Mouse (Mus musculus) stomach, embryonic 16.5 days (tissue): ENCODE measurements around the gene Haus3. TPM values are rescaled to one million over a fixed set of nuclear protein-coding genes. Genes with fewer than 3 reads are reported as not detected.

Experiments
- ATAC-seq: fragments of 200-750 bp; cut with Nextera tagmentation; 2 replicates; pipeline ENCODE4 v1.8.0; 2017; ENCODE audit warnings: moderate number of reproducible peaks, moderate TSS enrichment; ENCODE audit not compliant: insufficient read depth, low FRiP score
- H3K27ac ChIP-seq: fragments of 300-500 bp; sonication (generic); 2 replicates; pipeline ENCODE4 v1.5.1; 2014; ENCODE audit warnings: low read length
- H3K27me3 ChIP-seq: fragments of 300-500 bp; sonication (generic); 2 replicates; pipeline ENCODE4 v1.6.1; 2014; ENCODE audit warnings: low read length, control low read depth, mixed read lengths; ENCODE audit not compliant: control insufficient read depth, insufficient read depth
- H3K36me3 ChIP-seq: fragments of 300-500 bp; sonication (generic); 2 replicates; pipeline ENCODE4 v1.6.1; 2014; ENCODE audit warnings: low read length; ENCODE audit not compliant: control insufficient read depth, insufficient read depth
- H3K4me1 ChIP-seq: fragments of 300-500 bp; sonication (generic); 2 replicates; pipeline ENCODE4 v1.6.1; 2014; ENCODE audit warnings: low read length, control low read depth, mixed read lengths; ENCODE audit not compliant: control insufficient read depth, insufficient read depth
- H3K4me2 ChIP-seq: fragments of 300-500 bp; sonication (generic); 2 replicates; pipeline ENCODE4 v1.6.1; 2014; ENCODE audit warnings: low read depth, low read length, mixed read lengths
- H3K4me3 ChIP-seq: fragments of 300-500 bp; sonication (generic); replicated peaks from 2 replicates; pipeline ENCODE4 v1.5.1; 2014; ENCODE audit warnings: mild to moderate bottlenecking, low read length
- H3K9ac ChIP-seq: fragments of 300-500 bp; sonication (generic); 2 replicates; pipeline ENCODE4 v1.6.1; 2014; ENCODE audit warnings: low read length
- H3K9me3 ChIP-seq: fragments of 300-500 bp; sonication (generic); replicated peaks from 2 replicates; pipeline ENCODE4 v1.6.1; 2016; ENCODE audit warnings: low read length, control low read depth; ENCODE audit not compliant: control insufficient read depth
- WGBS: fragments of 180-500 bp; shearing (Covaris S2); extraction: QIAGEN DNeasy Blood & Tissue Kit; methylation state at CpG from one replicate; pipeline ENCODE4 v1.1.7; 2014; 5-methylcytosine and 5-hydroxymethylcytosine counted together
- polyA plus RNA-seq: library from polyadenylated mRNA; unstranded; fragments of >200 nt; fragmentation: Nextera tagmentation; extraction: Ambion mirVana; gene quantifications from 2 replicates; pipeline ENCODE4 v1.2.1, GENCODE M21; 2015

Haus3 gene
- polyA plus RNA-seq, 1 experiment from 2014 or later = 30.9 TPM

GRCm38 (mm10) chr5:34191021-34191420 lies 21.7 kb upstream of the Haus3 start:
- Histone ChIP-seq H3K9me3 (no peaks in the 10 kb centered on the region), H3K27ac (no peak overlapping the region), H3K4me2 (no peak overlapping the region), H3K27me3 (no peaks in the 10 kb centered on the region), H3K9ac (no peak overlapping the region), H3K36me3 (no peaks in the 10 kb centered on the region), H3K4me3 (no peak overlapping the region), H3K4me1 (peaks cover 16% of the 10 kb centered on the region)
- WGBS = 41% methylated on average over 4 of the region's 4 CpGs
- no peak for ATAC-seq

GRCm38 (mm10) chr5:34189521-34189920 lies 20.2 kb upstream of the Haus3 start:
- no peak overlapping the region for H3K9ac ChIP-seq
- H3K27ac ChIP-seq = no peak overlapping the region
- H3K4me2 ChIP-seq = no peak overlapping the region
- H3K9me3 ChIP-seq = no peaks in the 10 kb centered on the region
- H3K27me3 ChIP-seq = no peaks in the 10 kb centered on the region
- no peak overlapping the region for H3K4me3 ChIP-seq
- peaks cover 30% of the 10 kb centered on the region for H3K4me1 ChIP-seq
- no peak for ATAC-seq
- 57% methylated on average over 1 of the region's 1 CpGs for WGBS
- no peaks in the 10 kb centered on the region for H3K36me3 ChIP-seq

- H3K4me1 ChIP-seq = peaks cover 34% of the 10 kb centered on the region
- peak overlapping the region; percentile 78 for H3K4me2 ChIP-seq
- no peak for ATAC-seq
- no peaks in the 10 kb centered on the region for H3K9me3 ChIP-seq
- 62% methylated on average over 2 of the region's 2 CpGs for WGBS
- peak overlapping the region; percentile 85 for H3K9ac ChIP-seq
- no peaks in the 10 kb centered on the region for H3K27me3 ChIP-seq
- no peaks in the 10 kb centered on the region for H3K36me3 ChIP-seq
- peak overlapping the region; percentile 85 for H3K4me3 ChIP-seq
- H3K27ac ChIP-seq = peak overlapping the region; percentile 85
These were observed 19.5 kb upstream of the Haus3 start for GRCm38 (mm10) chr5:34188856-34189255.

GRCm38 (mm10) chr5:34187601-34188316 lies 18.4 kb upstream of the Haus3 start, which contains the start of gene Mxd4:
Mxd4 (minus strand) TSS chr5:34187720.
- ATAC-seq = peak; percentile 98
- H3K36me3 ChIP-seq = no peaks in the 10 kb centered on the region
- under 1% methylated on average over 60 of the region's 60 CpGs for WGBS
- peaks cover 45% of the 10 kb centered on the region for H3K4me1 ChIP-seq
- H3K4me3 ChIP-seq = peak within 1 kb of the TSS; percentile 85
- H3K27ac ChIP-seq = peak within 1 kb of the TSS; percentile 95
- no peaks in the 10 kb centered on the region for H3K27me3 ChIP-seq
- peak within 1 kb of the TSS; percentile 78 for H3K4me2 ChIP-seq
- peak within 1 kb of the TSS; percentile 93 for H3K9ac ChIP-seq
- no peaks in the 10 kb centered on the region for H3K9me3 ChIP-seq

GRCm38 (mm10) chr5:34186961-34187391 lies 17.6 kb upstream of the Haus3 start:
- H3K27me3 ChIP-seq = no peaks in the 10 kb centered on the region
- no peaks in the 10 kb centered on the region for H3K36me3 ChIP-seq
- peaks cover 53% of the 10 kb centered on the region for H3K4me1 ChIP-seq
- no peaks in the 10 kb centered on the region for H3K9me3 ChIP-seq
- peak overlapping the region; percentile 78 for H3K4me2 ChIP-seq
- peak overlapping the region; percentile 93 for H3K9ac ChIP-seq
- peak; percentile 8; the same call in 1 of the 2 replicates for ATAC-seq
- H3K4me3 ChIP-seq = peak overlapping the region; percentile 85
- under 1% methylated on average over 45 of the region's 46 CpGs for WGBS
- H3K27ac ChIP-seq = peak overlapping the region; percentile 95

GRCm38 (mm10) chr5:34186391-34186790 lies 17.1 kb upstream of the Haus3 start:
- Histone ChIP-seq H3K4me3 (peak overlapping the region; percentile 85), H3K4me1 (peaks cover 55% of the 10 kb centered on the region), H3K36me3 (no peaks in the 10 kb centered on the region), H3K4me2 (peak overlapping the region; percentile 78), H3K9ac (peak overlapping the region; percentile 93), H3K27me3 (no peaks in the 10 kb centered on the region), H3K9me3 (no peaks in the 10 kb centered on the region), H3K27ac (peak overlapping the region; percentile 95)
- no peak for ATAC-seq
- 35% methylated on average over 2 of the region's 2 CpGs for WGBS

- H3K4me3 ChIP-seq = peak overlapping the region; percentile 85
- no peaks in the 10 kb centered on the region for H3K27me3 ChIP-seq
- H3K27ac ChIP-seq = no peak overlapping the region
- ATAC-seq = no peak
- no peaks in the 10 kb centered on the region for H3K36me3 ChIP-seq
- H3K9me3 ChIP-seq = no peaks in the 10 kb centered on the region
- H3K4me2 ChIP-seq = peak overlapping the region; percentile 78
- H3K9ac ChIP-seq = peak overlapping the region; percentile 93
- peaks cover 52% of the 10 kb centered on the region for H3K4me1 ChIP-seq
These were observed 16.5 kb upstream of the Haus3 start for GRCm38 (mm10) chr5:34185791-34186190.

- Histone ChIP-seq H3K36me3 (no peaks in the 10 kb centered on the region), H3K4me2 (peak overlapping the region; percentile 78; the same call in 1 of the 2 replicates), H3K4me1 (peaks cover 52% of the 10 kb centered on the region), H3K4me3 (no peak overlapping the region), H3K9me3 (no peaks in the 10 kb centered on the region), H3K27ac (no peak overlapping the region), H3K27me3 (no peaks in the 10 kb centered on the region), H3K9ac (peak overlapping the region; percentile 93; the same call in 1 of the 2 replicates)
- no peak for ATAC-seq
- 89% methylated on average over 1 of the region's 1 CpGs for WGBS
These were observed 15.8 kb upstream of the Haus3 start for GRCm38 (mm10) chr5:34185051-34185580.

GRCm38 (mm10) chr5:34183976-34184375 lies 14.6 kb upstream of the Haus3 start:
- 93% methylated on average over 3 of the region's 3 CpGs for WGBS
- Histone ChIP-seq H3K4me2 (no peak overlapping the region), H3K27ac (0 out of 2 replicates have a peak overlapping the region, but pooled peaks have one; percentile 16), H3K27me3 (no peaks in the 10 kb centered on the region), H3K4me1 (peaks cover 50% of the 10 kb centered on the region), H3K4me3 (no peak overlapping the region), H3K36me3 (0 out of 2 replicates have a peak, but pooled peaks cover 1% of the 10 kb centered on the region), H3K9ac (no peak overlapping the region), H3K9me3 (no peaks in the 10 kb centered on the region)
- no peak for ATAC-seq
